Mouse (Mus musculus) intestine, postnatal 0 days (tissue): ENCODE measurements around the gene Crnkl1. TPM values are rescaled to one million over a fixed set of nuclear protein-coding genes. Genes with fewer than 3 reads are reported as not detected.

Experiments used
- ATAC-seq: fragments of 200-750 bp; cut with Nextera tagmentation; 2 replicates; pipeline ENCODE4 v1.8.0; 2017; ENCODE audit warnings: mild to moderate bottlenecking, moderate TSS enrichment, moderate library complexity
- H3K27ac ChIP-seq: fragments of 300-500 bp; sonication (generic); 2 replicates; pipeline ENCODE4 v1.5.1; 2014; ENCODE audit warnings: mild to moderate bottlenecking, low read depth, low read length, moderate library complexity
- H3K27me3 ChIP-seq: fragments of 300-500 bp; sonication (generic); replicated peaks from 2 replicates; pipeline ENCODE4 v1.6.1; 2014; ENCODE audit warnings: low read length, mixed read lengths; ENCODE audit not compliant: control insufficient read depth, insufficient read depth
- H3K36me3 ChIP-seq: fragments of 300-500 bp; sonication (generic); 2 replicates; pipeline ENCODE4 v1.6.1; 2014; ENCODE audit warnings: mild to moderate bottlenecking, moderate library complexity; ENCODE audit not compliant: control insufficient read depth, insufficient read depth
- H3K4me1 ChIP-seq: fragments of 300-500 bp; sonication (generic); replicated peaks from 2 replicates; pipeline ENCODE4 v1.6.1; 2014; ENCODE audit warnings: antibody characterized with exemption, low read length, mixed read lengths; ENCODE audit not compliant: control insufficient read depth, insufficient read depth
- H3K4me2 ChIP-seq: fragments of 300-500 bp; sonication (generic); replicated peaks from 2 replicates; pipeline ENCODE4 v1.6.1; 2014; ENCODE audit warnings: low read depth, mild to moderate bottlenecking, moderate library complexity
- H3K4me3 ChIP-seq: fragments of 300-500 bp; sonication (generic); 2 replicates; pipeline ENCODE4 v1.5.1; 2014; ENCODE audit warnings: low read depth, low read length
- H3K9ac ChIP-seq: fragments of 300-500 bp; sonication (generic); 2 replicates; pipeline ENCODE4 v1.6.1; 2014; ENCODE audit warnings: mild to moderate bottlenecking, low read depth, low read length
- H3K9me3 ChIP-seq: fragments of 300-500 bp; sonication (generic); 2 replicates; pipeline ENCODE4 v1.6.1; 2016; ENCODE audit warnings: mixed run types; ENCODE audit not compliant: control insufficient read depth
- CTCF ChIP-seq: sonication (generic); IDR thresholded peaks from 2 replicates; pipeline ENCODE4 v1.5.1; 2016; ENCODE audit warnings: low read depth, mild to moderate bottlenecking, control low read depth, antibody characterized with exemption, moderate library complexity
- WGBS: fragments of 180-500 bp; shearing (Covaris S2); extraction: QIAGEN DNeasy Blood & Tissue Kit; methylation state at CpG from one replicate; pipeline ENCODE4 v1.1.7; 2014; 5-methylcytosine and 5-hydroxymethylcytosine counted together
- polyA plus RNA-seq: library from polyadenylated mRNA; unstranded; fragments of >200 nt; fragmentation: Nextera tagmentation; extraction: Ambion mirVana; gene quantifications from 2 replicates; pipeline ENCODE4 v1.2.1, GENCODE M21; 2015

Gene Crnkl1
- polyA plus RNA-seq, 1 experiment from 2014 or later, result 12.6 TPM

DNA sequence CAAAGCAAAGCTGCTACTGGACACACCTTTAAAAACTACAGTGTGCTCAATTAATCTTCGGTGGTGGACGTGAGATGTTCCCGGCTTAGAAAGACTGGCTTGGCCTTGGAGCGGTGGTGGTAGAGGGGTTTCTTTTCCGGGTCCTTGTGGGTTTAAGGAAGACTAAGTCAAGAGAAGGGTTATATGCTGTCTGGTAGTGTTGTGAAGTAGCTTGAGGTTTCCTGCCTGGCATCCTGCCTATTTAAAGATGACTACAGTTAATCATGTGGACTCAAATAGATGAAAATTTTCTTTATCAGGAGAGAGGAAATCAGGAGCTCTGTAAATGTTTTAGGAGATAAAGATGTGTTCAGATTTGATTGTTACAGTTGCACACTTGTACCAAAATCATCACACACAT is 21.5 kb upstream of the Crnkl1 start:
- 83% methylated on average over 5 of the region's 5 CpGs for WGBS
- TF ChIP-seq CTCF, result no peak
- Histone ChIP-seq H3K9ac (no peak overlapping the region), H3K9me3 (no peaks in the 10 kb centered on the region), H3K4me1 (no peaks in the 10 kb centered on the region), H3K4me3 (no peak overlapping the region), H3K27me3 (no peaks in the 10 kb centered on the region), H3K27ac (no peak overlapping the region), H3K4me2 (no peak overlapping the region), H3K36me3 (no peaks in the 10 kb centered on the region)
- ATAC-seq, result no peak

DNA sequence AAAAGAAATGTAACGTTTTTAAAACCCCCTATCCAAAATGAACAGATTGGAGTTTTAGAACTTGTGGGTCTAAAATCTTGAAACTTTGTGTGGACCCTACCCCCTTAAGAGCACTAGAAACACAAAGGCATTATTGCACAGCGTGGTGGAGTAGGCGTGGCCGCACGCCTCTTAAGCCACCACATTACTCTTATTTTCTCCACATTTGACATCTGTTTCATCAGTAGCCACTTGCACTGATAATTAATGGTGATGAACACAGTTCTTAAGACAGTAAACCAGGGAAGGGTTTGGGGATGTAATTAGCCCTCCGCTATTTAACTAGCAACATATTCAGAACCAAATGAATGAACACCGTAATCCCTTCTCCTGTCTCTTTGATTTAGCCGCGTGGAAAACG is 21.0 kb upstream of the Crnkl1 start:
- Histone ChIP-seq H3K4me1 (no peaks in the 10 kb centered on the region), H3K9me3 (no peaks in the 10 kb centered on the region), H3K4me3 (no peak overlapping the region), H3K27ac (no peak overlapping the region), H3K4me2 (no peak overlapping the region), H3K9ac (no peak overlapping the region), H3K27me3 (no peaks in the 10 kb centered on the region), H3K36me3 (no peaks in the 10 kb centered on the region)
- 75% methylated on average over 10 of the region's 10 CpGs for WGBS
- TF ChIP-seq CTCF, result no peak
- no peak for ATAC-seq

DNA sequence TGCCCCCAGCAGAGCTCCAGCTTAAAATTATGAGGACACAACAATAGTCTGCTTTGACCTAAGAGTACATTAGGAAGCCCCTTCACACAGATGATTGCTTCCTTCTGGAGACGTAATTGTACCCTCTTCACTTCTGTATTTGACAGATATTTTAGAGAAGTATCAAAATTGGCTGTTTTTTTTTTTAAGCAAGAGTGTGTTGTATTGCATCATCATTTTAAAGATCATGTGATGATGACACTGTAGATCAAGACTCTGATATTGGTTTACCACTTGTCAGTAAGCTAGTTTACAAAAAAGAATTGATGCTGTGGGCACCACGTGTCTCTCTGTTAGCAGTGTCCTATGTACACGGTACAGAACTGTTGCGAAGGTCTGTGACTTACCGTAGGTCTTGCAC is 17.9 kb upstream of the Crnkl1 start:
- H3K4me3 ChIP-seq, result no peak overlapping the region
- no peak for TF ChIP-seq CTCF
- WGBS, result 71% methylated on average over 5 of the region's 5 CpGs
- H3K36me3 ChIP-seq, result no peaks in the 10 kb centered on the region
- no peak overlapping the region for H3K27ac ChIP-seq
- H3K4me1 ChIP-seq, result no peaks in the 10 kb centered on the region
- no peak overlapping the region for H3K4me2 ChIP-seq
- ATAC-seq, result no peak
- H3K27me3 ChIP-seq, result no peaks in the 10 kb centered on the region
- no peaks in the 10 kb centered on the region for H3K9me3 ChIP-seq
- no peak overlapping the region for H3K9ac ChIP-seq

DNA sequence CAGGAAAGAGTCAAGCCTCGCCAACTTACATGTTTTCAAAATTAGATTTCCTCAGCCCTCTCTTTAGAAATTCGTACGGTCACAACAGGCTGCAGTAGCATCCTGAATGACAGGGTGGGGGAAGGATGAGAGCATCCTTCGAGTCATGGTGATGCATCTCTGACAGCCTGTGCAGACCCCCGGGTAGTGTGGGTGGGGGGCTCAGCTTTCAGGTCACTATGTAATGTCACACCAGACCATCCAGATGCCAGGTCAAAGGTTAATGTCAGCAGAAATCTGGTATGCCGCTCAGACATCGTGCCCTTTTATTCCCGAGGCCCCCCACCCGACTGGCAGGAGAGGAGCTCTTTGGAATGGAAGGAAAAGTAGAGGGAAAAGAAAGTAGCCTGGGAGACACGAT is 15.4 kb upstream of the Crnkl1 start:
- H3K4me3 ChIP-seq, result no peak overlapping the region
- no peaks in the 10 kb centered on the region for H3K9me3 ChIP-seq
- no peaks in the 10 kb centered on the region for H3K4me1 ChIP-seq
- H3K4me2 ChIP-seq, result no peak overlapping the region
- no peak for ATAC-seq
- WGBS, result 45% methylated on average over 10 of the region's 10 CpGs
- H3K36me3 ChIP-seq, result no peaks in the 10 kb centered on the region
- TF ChIP-seq CTCF, result no peak
- no peak overlapping the region for H3K9ac ChIP-seq
- no peak overlapping the region for H3K27ac ChIP-seq
- H3K27me3 ChIP-seq, result no peaks in the 10 kb centered on the region

DNA sequence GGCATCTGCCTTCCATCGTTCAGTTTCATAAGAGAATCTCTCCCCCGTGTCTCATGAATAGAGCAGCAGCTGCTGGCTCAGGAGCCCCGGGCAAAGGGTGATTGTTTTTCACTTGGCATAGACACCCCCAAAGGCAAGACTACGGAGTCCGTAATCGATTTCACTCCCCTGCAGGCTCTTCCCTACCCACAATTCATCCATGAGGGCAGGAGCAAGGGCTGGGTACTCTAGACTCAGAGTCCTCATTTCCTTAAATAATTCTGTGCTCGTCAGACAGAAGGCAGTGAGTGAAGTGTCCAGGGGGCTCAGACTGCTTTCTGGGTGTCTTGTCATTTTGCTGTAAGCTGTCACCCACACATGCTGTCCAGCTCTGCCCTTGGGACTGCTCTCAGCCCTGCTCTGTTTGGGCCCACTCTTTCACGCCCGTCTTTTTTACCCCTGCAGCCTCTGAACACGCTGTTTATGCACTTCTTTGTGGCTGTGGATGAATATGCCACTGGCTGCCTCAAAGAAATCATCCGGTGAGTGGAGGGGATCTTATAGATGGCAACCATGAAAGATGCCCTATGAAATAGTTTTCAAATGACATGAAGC is 14.8 kb upstream of the Crnkl1 start:
- no peak for ATAC-seq
- no peak overlapping the region for H3K27ac ChIP-seq
- H3K4me1 ChIP-seq, result no peaks in the 10 kb centered on the region
- no peak overlapping the region for H3K9ac ChIP-seq
- WGBS, result 57% methylated on average over 11 of the region's 11 CpGs
- H3K36me3 ChIP-seq, result no peaks in the 10 kb centered on the region
- H3K4me3 ChIP-seq, result no peak overlapping the region
- no peak for TF ChIP-seq CTCF
- no peaks in the 10 kb centered on the region for H3K27me3 ChIP-seq
- no peaks in the 10 kb centered on the region for H3K9me3 ChIP-seq
- H3K4me2 ChIP-seq, result no peak overlapping the region

DNA sequence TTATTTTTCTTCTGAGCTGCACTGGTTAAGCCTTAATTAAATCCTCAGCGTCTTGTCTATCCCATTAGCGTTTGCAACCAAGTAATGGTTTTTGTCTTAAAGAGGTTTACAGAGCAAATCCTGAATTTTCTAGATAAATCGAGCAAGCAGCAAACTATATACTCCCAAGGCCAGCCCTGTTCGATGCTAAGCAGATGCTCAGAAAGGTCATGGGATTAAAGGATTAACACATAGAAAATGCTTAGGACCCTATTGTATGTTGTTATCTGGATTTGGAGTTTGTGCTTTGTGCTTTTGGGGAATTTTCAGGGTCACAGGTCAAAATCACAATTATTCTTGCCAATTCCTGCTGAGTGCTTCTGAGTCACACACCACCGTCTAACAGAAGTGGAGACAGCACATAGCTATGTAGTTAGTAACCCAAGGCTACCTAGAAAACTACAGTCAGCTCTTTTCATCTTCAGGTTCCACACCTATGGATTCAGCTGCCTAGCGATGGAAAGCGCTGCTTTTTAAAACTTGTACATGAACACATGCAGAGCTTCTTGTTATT is 13.7 kb upstream of the Crnkl1 start:
- Histone ChIP-seq H3K27me3 (no peaks in the 10 kb centered on the region), H3K27ac (no peak overlapping the region), H3K4me2 (no peak overlapping the region), H3K9ac (no peak overlapping the region), H3K9me3 (no peaks in the 10 kb centered on the region), H3K36me3 (no peaks in the 10 kb centered on the region), H3K4me1 (no peaks in the 10 kb centered on the region), H3K4me3 (no peak overlapping the region)
- TF ChIP-seq CTCF, result no peak
- 69% methylated on average over 7 of the region's 7 CpGs for WGBS
- no peak for ATAC-seq

DNA sequence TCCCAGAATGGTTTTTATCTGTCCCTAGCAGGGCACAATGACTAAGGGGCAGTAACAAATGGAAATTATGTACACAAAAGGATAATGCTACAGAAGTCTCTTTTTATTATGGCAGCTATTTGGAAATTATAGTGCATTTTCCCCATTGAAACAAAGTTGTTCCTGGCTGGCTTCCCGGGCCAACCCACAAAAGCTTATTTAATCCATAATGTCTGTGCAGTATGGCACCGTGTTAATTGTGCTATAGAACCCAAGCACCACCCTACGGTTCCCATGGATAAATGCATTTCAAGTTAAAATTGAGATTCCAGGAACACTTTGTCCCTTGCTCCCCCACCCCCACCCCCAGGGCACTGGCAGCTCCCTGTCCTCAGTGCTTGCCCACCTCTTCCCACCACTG is 9.5 kb upstream of the Crnkl1 start:
- H3K9ac ChIP-seq, result no peak overlapping the region
- WGBS, result 85% methylated on average over 3 of the region's 3 CpGs
- H3K9me3 ChIP-seq, result no peaks in the 10 kb centered on the region
- no peak overlapping the region for H3K27ac ChIP-seq
- H3K27me3 ChIP-seq, result no peaks in the 10 kb centered on the region
- no peaks in the 10 kb centered on the region for H3K4me1 ChIP-seq
- no peak overlapping the region for H3K4me2 ChIP-seq
- TF ChIP-seq CTCF, result no peak
- H3K4me3 ChIP-seq, result no peak overlapping the region
- no peaks in the 10 kb centered on the region for H3K36me3 ChIP-seq
- ATAC-seq, result no peak
